Mouse (Mus musculus) liver, embryonic 13.5 days (tissue): ENCODE measurements around the gene Hes1. TPM values are rescaled to one million over a fixed set of nuclear protein-coding genes. Genes with fewer than 3 reads are reported as not detected.

Experiments used
- polyA plus RNA-seq: library from polyadenylated mRNA; unstranded; fragments of >200 nt; fragmentation: Nextera tagmentation; extraction: Ambion mirVana; gene quantifications from 2 replicates; pipeline ENCODE4 v1.2.1, GENCODE M21; 2015

The Hes1 gene
- polyA plus RNA-seq, 1 experiment from 2014 or later: 5.9 TPM

Other genes with a start within 250 kb of the Hes1 start
- gene Cpn2, start 203.1 kb downstream of the Hes1 start, polyA plus RNA-seq: 1.7 TPM in 2 replicates
- gene Lrrc15, start 218.9 kb downstream of the Hes1 start, polyA plus RNA-seq: 0.08 TPM in 1 of 2 replicates, not detected in the other
- gene Gp5, start 246.4 kb downstream of the Hes1 start, polyA plus RNA-seq: 17.2 and 21.8 TPM in 2 replicates